Mouse (Mus musculus) CH12.LX (cell line): ENCODE measurements around the gene Slc26a10. TPM values are rescaled to one million over a fixed set of nuclear protein-coding genes. Genes with fewer than 3 reads are reported as not detected.

Experiments used
- DNase-seq: peaks from one replicate; pipeline ENCODE4 v3.0.0-alpha.2; 2013; ENCODE audit errors: extremely low read depth
- H3K27ac ChIP-seq: 2 replicates; pipeline ENCODE4 v1.5.1; 2012; ENCODE audit warnings: low read depth, mild to moderate bottlenecking, control low read depth, moderate library complexity; ENCODE audit not compliant: insufficient read depth
- H3K27me3 ChIP-seq: replicated peaks from 2 replicates; pipeline ENCODE3; 2012; ENCODE audit warnings: inconsistent platforms
- H3K36me3 ChIP-seq, 2 experiments: replicated peaks in 1 of 2; 2 replicates each; pipeline versions ENCODE3 to v1.6.1; 2012; ENCODE audit warnings: inconsistent platforms in 1 of 2, low read length in 1 of 2, mild to moderate bottlenecking in 1 of 2, mixed read lengths in 1 of 2, moderate library complexity in 1 of 2; ENCODE audit not compliant: control insufficient read depth in 1 of 2, insufficient read depth in 1 of 2
- H3K4me1 ChIP-seq, 2 experiments: 2 replicates each; pipeline ENCODE4 v1.6.1; 2012; ENCODE audit warnings: inconsistent platforms in 1 of 2, moderate library complexity in 1 of 2; ENCODE audit not compliant: insufficient read depth in 2 of 2, control insufficient read depth in 1 of 2
- H3K4me2 ChIP-seq: 2 replicates; pipeline ENCODE4 v1.6.1; 2012; ENCODE audit warnings: low read depth, mild to moderate bottlenecking, control low read depth; ENCODE audit not compliant: poor library complexity, insufficient read depth, severe bottlenecking
- H3K4me3 ChIP-seq, 3 experiments: fragments of 150-350 bp in 1 of 3; sonication (generic) in 1 of 3; replicated peaks in 1 of 3; 2 replicates each; pipeline versions ENCODE3 to v1.5.1; 2011 to 2012; ENCODE audit warnings: low read depth in 2 of 3, low read length in 2 of 3, mild to moderate bottlenecking in 2 of 3, moderate library complexity in 2 of 3, control low read depth in 1 of 3, improper control_type of control experiment in 1 of 3, inconsistent platforms in 1 of 3, mixed read lengths in 1 of 3; ENCODE audit not compliant: poor library complexity in 1 of 3
- H3K79me2 ChIP-seq: replicated peaks from 2 replicates; pipeline ENCODE4 v1.6.1; 2012; ENCODE audit warnings: mild to moderate bottlenecking, moderate library complexity; ENCODE audit not compliant: control insufficient read depth, poor library complexity, insufficient read depth, severe bottlenecking; ENCODE audit errors: extremely low read depth
- H3K9ac ChIP-seq: 2 replicates; pipeline ENCODE4 v1.6.1; 2012; ENCODE audit warnings: low read depth, mild to moderate bottlenecking, control low read depth, moderate library complexity; ENCODE audit not compliant: insufficient read depth
- H3K9me3 ChIP-seq: replicated peaks from 2 replicates; pipeline ENCODE3; 2012; ENCODE audit warnings: low read length, inconsistent platforms, mixed read lengths
- CTCF ChIP-seq, 2 experiments: IDR thresholded peaks in 1 of 2; conservative IDR thresholded peaks in 1 of 2; 2 replicates each; pipeline ENCODE4 v1.5.1; 2011 to 2012; ENCODE audit warnings: low read depth in 2 of 2, low read length in 2 of 2, improper control_type of control experiment in 1 of 2, inconsistent platforms in 1 of 2, mild to moderate bottlenecking in 1 of 2, moderate library complexity in 1 of 2
- ELF1 ChIP-seq: IDR thresholded peaks from 2 replicates; pipeline ENCODE4 v1.6.1; 2014; ENCODE audit warnings: low read depth, mild to moderate bottlenecking, inconsistent platforms, low read length, improper control_type of control experiment
- ETS1 ChIP-seq: conservative IDR thresholded peaks from 2 replicates; pipeline ENCODE4 v1.6.1; 2012; ENCODE audit warnings: low read depth, mild to moderate bottlenecking, inconsistent platforms, low read length, improper control_type of control experiment, moderate library complexity
- HCFC1 ChIP-seq: IDR thresholded peaks from 2 replicates; pipeline ENCODE4 v1.6.1; 2012; ENCODE audit warnings: low read depth, mild to moderate bottlenecking, inconsistent platforms, low read length, improper control_type of control experiment
- JUN ChIP-seq: IDR thresholded peaks from 2 replicates; pipeline ENCODE4 v1.6.1; 2011; ENCODE audit warnings: low read depth, mild to moderate bottlenecking, low read length, improper control_type of control experiment, moderate library complexity; ENCODE audit not compliant: insufficient read depth
- MAFK ChIP-seq: IDR thresholded peaks from 2 replicates; pipeline ENCODE4 v1.6.1; 2011; ENCODE audit warnings: low read length, improper control_type of control experiment; ENCODE audit not compliant: insufficient replicate concordance
- MAX ChIP-seq: IDR thresholded peaks from 2 replicates; pipeline ENCODE4 v1.6.1; 2011; ENCODE audit warnings: low read length, improper control_type of control experiment
- MYC ChIP-seq: IDR thresholded peaks from 2 replicates; pipeline ENCODE4 v1.6.1; 2011; ENCODE audit warnings: low read depth, mild to moderate bottlenecking, improper control_type of control experiment, low read length
- SIN3A ChIP-seq: IDR thresholded peaks from 2 replicates; pipeline ENCODE4 v1.6.1; 2012; ENCODE audit warnings: low read length, improper control_type of control experiment, inconsistent platforms
- SMC3 ChIP-seq: IDR thresholded peaks from 2 replicates; pipeline ENCODE4 v1.6.1; 2011; ENCODE audit warnings: low read depth, low read length, improper control_type of control experiment
- ZMIZ1 ChIP-seq: IDR thresholded peaks from 2 replicates; pipeline ENCODE4 v1.6.1; 2012; ENCODE audit warnings: low read depth, mild to moderate bottlenecking, inconsistent platforms, low read length, improper control_type of control experiment
- dilution Hi-C: fragments of 300-500 bp; cut with MboI; formaldehyde crosslinking; loops from 2 replicates; pipeline ENCODE4 v1.14.3; 2020; ENCODE audit warnings: low sequenced_read_pairs; ENCODE audit not compliant: extremely low pct_unique_long_range_greater_than_20kb, extremely low pct_ligation_motif_present
- in situ Hi-C: fragments of 300-500 bp; cut with MboI; formaldehyde crosslinking; loops from 3 replicates; pipeline ENCODE4 v1.14.3; 2019; ENCODE audit warnings: low sequenced_read_pairs, low pct_ligation_motif_present, low pct_unique_long_range_greater_than_20kb, mixed read lengths
- polyA plus RNA-seq: library from polyadenylated mRNA; unstranded; fragments of >175 nt; gene quantifications from 2 replicates; pipeline ENCODE4 v1.2.1, GENCODE M21; 2012; ENCODE audit warnings: low read depth; ENCODE audit not compliant: insufficient read length
- total RNA-seq, 2 experiments: library from RNA; depleted of rRNA; stranded (reverse); fragments of 300-350 nt in 1 of 2; fragments of >200 nt in 1 of 2; gene quantifications; 2 replicates each; pipeline ENCODE4 v1.2.3; 2012 to 2014

Gene Slc26a10
- total and polyA plus RNA-seq, 3 experiments, result 0.05 to 1.7 (median 0.16) TPM

DNA sequence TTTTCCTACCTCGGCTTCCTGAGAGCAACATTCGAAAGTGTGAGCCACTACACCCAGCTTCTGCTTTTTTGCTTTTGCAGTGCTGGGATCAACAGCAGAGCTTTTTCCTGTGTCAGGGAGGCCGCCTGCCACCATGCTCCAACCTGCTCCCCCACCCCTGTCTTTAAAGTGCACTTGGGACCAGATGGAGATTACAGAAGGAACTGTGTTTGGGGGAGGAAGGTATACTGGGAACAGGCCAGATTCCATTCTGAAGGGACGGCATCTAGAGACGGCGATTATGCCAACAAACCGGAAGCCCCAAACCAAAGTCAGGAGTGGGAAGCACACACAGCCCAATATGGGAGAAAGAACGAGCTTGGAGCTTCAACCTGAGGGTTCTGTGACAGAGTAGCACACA is 46.7 kb upstream of the Slc26a10 start:
- dilution Hi-C loops, result no loop called here
- H3K36me3 ChIP-seq, result no peaks in the 10 kb centered on the region

DNA sequence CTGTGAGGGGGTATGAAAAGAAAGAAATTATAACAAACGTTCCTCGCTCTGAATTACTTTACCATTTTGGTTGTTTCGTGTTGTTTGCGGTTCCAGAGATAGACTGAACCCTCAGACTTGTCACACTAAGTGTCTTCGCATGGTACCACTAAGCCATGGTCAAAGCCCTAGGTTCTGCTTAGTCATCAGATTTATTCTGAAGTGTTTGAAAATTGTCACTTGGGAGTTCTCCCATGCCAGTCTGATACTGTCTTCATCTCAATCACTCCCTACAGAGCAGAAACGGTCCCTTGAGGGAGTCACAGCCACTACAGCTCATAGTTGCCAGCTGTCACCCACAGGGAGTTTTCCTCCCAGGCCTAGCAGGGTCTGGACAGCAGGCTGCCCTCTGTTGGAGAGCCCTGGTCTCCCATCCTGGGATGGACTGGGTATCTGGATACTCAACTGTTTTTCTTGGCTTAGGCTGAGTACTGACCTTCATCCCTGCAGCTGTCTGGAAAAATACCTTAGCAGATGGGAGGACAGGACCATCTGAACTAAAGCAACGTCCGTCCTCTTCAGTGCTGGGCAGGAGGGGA is 46.0 kb upstream of the Slc26a10 start:
- Histone ChIP-seq H3K9ac (no peak overlapping the region), H3K79me2 (no peaks in the 10 kb centered on the region), H3K27ac (no peak overlapping the region), H3K27me3 (peaks cover 22% of the 10 kb centered on the region), H3K9me3 (peaks cover 3% of the 10 kb centered on the region), H3K4me2 (no peak overlapping the region), H3K4me1 (peaks cover 3 to 24% of the 10 kb centered on the region in 2 experiments), H3K4me3 (no peak overlapping the region), H3K36me3 (no peaks in the 10 kb centered on the region)
- TF ChIP-seq MAFK, result peak; percentile 81
- peak; percentile 19; the same call in 1 of the 2 replicates for TF ChIP-seq SMC3
- no peak for TF ChIP-seq SIN3A
- peak in 1 of 2 experiments; percentile 41; a peak in 2 of 4 replicates for TF ChIP-seq CTCF (conservative IDR thresholded peaks at IDR 0.05 in 1 of 2, IDR thresholded peaks at IDR 0.05 in 1 of 2; ENCODE audit: low read depth in 2 of 2, low read length in 2 of 2)
- dilution Hi-C loops (no loop called here), in situ Hi-C loops (no loop called here)
- DNase-seq, result no peak

More for the DNA sequence above, 46.7 kb upstream of the Slc26a10 start:
- H3K4me2 ChIP-seq, result no peak overlapping the region
- no peaks in the 10 kb centered on the region for H3K79me2 ChIP-seq
- no peak overlapping the region for H3K27ac ChIP-seq
- H3K4me3 ChIP-seq, result no peak overlapping the region
- no peak for DNase-seq
- in situ Hi-C loops, result no loop called here
- peaks cover 3 to 29% of the 10 kb centered on the region in 2 experiments for H3K4me1 ChIP-seq
- H3K27me3 ChIP-seq, result peaks cover 28% of the 10 kb centered on the region
- TF ChIP-seq ZMIZ1 (no peak), MAX (no peak)
- H3K9me3 ChIP-seq, result peaks cover 3% of the 10 kb centered on the region
- H3K9ac ChIP-seq, result no peak overlapping the region

DNA sequence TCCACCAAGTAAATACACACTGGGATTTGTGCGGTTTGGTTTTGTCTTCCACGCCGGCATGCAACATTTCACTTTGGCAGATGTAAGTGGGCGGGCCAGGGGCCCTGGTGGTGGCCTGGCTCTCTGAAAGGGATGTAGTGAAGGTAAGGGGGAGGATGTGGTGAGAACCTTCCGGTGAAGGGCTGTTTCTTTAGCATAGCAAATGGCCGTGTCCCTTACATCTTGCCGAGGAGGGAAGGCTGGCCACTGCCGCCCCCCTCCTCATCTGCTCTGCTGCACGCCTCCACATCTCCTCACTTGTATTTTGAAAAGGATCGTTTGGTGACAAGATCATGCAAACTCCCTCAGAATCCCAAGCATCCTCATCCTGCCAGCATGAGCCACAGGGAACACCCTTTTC is 45.3 kb upstream of the Slc26a10 start:
- Histone ChIP-seq H3K79me2 (no peaks in the 10 kb centered on the region), H3K9ac (no peak overlapping the region), H3K4me2 (no peak overlapping the region), H3K36me3 (no peaks in the 10 kb centered on the region), H3K4me1 (peaks cover 3 to 17% of the 10 kb centered on the region in 2 experiments), H3K4me3 (no peak overlapping the region), H3K9me3 (peaks cover 3% of the 10 kb centered on the region), H3K27ac (no peak overlapping the region), H3K27me3 (peaks cover 15% of the 10 kb centered on the region)
- no peak for DNase-seq
- TF ChIP-seq ELF1 (no peak), ETS1 (no peak), HCFC1 (no peak), JUN (no peak), MYC (no peak), SMC3 (no peak)
- in situ Hi-C loops, result no loop called here
- dilution Hi-C loops, result no loop called here
